Mouse (Mus musculus) cerebellum, adult 11-12 months (tissue): ENCODE data around the gene Paox.

ENCODE experiments used
- DNase-seq: peaks from one replicate; pipeline ENCODE4 v3.0.0; 2022

Gene Paox

GRCm38 (mm10) chr7:140115583-140116328 lies at the start of gene Paox:
TSS of gene Paox (plus strand) at chr7:140115799.
- no peak for DNase-seq

GRCm38 (mm10) chr7:140067397-140067796 lies 48.2 kb upstream of the Paox start:
- DNase-seq = no peak

GRCm38 (mm10) chr7:140070042-140070711 lies 45.4 kb upstream of the Paox start:
- no peak for DNase-seq

GRCm38 (mm10) chr7:140077698-140078097 lies 37.9 kb upstream of the Paox start:
- no peak for DNase-seq

- DNase-seq = peak; percentile 78
Observed at GRCm38 (mm10) chr7:140078711-140079110, 36.9 kb upstream of the Paox start.

GRCm38 (mm10) chr7:140080503-140081156 lies 35.0 kb upstream of the Paox start:
- peak; percentile 93 for DNase-seq

- DNase-seq = peak; percentile 70
Observed at GRCm38 (mm10) chr7:140081408-140082241, 34.0 kb upstream of the Paox start.

- DNase-seq = peak; percentile 84
Observed at GRCm38 (mm10) chr7:140082242-140082678, 33.3 kb upstream of the Paox start, which contains the start of gene Caly. TSS of gene Caly (minus strand) at chr7:140082548.

- no peak for DNase-seq
Observed at GRCm38 (mm10) chr7:140090601-140091000, 25.0 kb upstream of the Paox start.

GRCm38 (mm10) chr7:140092924-140093528 lies 22.6 kb upstream of the Paox start, which contains the start of gene Prap1:
TSS of gene Prap1 (plus strand) at chr7:140093395.
- no peak for DNase-seq

- no peak for DNase-seq
Observed at GRCm38 (mm10) chr7:140094954-140095353, 20.6 kb upstream of the Paox start.

- DNase-seq = no peak
Observed at GRCm38 (mm10) chr7:140095556-140095955, 20.0 kb upstream of the Paox start.

- no peak for DNase-seq
Observed at GRCm38 (mm10) chr7:140096055-140096454, 19.5 kb upstream of the Paox start.

GRCm38 (mm10) chr7:140098466-140098865 lies 17.1 kb upstream of the Paox start:
- no peak for DNase-seq

- DNase-seq = peak; percentile 42
Observed at GRCm38 (mm10) chr7:140101498-140101897, 14.1 kb upstream of the Paox start.

- peak; percentile 89 for DNase-seq
Observed at GRCm38 (mm10) chr7:140101993-140102860, 13.4 kb upstream of the Paox start, which contains the start of gene Fuom. TSS of gene Fuom (minus strand) at chr7:140102441.

GRCm38 (mm10) chr7:140104009-140104408 lies 11.6 kb upstream of the Paox start:
- DNase-seq = no peak

GRCm38 (mm10) chr7:140111943-140112342 lies 3.7 kb upstream of the Paox start:
- no peak for DNase-seq

- DNase-seq = peak; percentile 88
Observed at GRCm38 (mm10) chr7:140116329-140117054, 893 bp downstream of the Paox start, which contains the start of gene Echs1. TSS of gene Echs1 (minus strand) at chr7:140116476.

GRCm38 (mm10) chr7:140120484-140120883 lies 4.9 kb downstream of the Paox start:
- no peak for DNase-seq
